Mouse (Mus musculus): ENCODE data around the gene Ly86.

Gene Ly86

GRCm38 (mm10) chr13:37353868-37354267 is 8.9 kb downstream of the Ly86 start:
- no peak for DNase-seq (ENCODE audit: low spot score)

DNA sequence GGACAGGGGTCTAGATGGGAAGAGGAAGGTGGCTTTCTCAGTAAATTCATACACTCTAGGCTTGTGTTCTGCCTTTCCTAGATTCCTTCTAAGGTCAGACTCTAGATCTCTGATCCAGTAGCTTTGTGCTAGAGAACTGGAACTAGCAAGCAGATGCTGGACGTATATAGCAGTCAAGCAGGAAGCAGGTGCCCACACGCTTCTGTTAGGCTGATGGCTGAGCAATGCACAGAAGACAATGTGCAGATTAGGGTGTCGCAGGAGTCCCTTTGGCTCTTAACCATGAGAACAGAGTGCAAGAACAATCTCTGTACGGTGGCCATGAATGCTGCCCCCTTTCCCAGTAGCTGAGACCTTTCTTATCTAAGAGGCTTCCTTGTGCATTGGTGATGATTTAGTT is 9.4 kb downstream of the Ly86 start:
- DNase-seq (ENCODE audit: low spot score), result no peak

- DNase-seq (ENCODE audit: low spot score), result no peak
These were observed 10.8 kb downstream of the Ly86 start for GRCm38 (mm10) chr13:37355642-37356331.

- DNase-seq (ENCODE audit: low spot score), result no peak
These were observed 11.5 kb downstream of the Ly86 start for GRCm38 (mm10) chr13:37356549-37356948.

DNA sequence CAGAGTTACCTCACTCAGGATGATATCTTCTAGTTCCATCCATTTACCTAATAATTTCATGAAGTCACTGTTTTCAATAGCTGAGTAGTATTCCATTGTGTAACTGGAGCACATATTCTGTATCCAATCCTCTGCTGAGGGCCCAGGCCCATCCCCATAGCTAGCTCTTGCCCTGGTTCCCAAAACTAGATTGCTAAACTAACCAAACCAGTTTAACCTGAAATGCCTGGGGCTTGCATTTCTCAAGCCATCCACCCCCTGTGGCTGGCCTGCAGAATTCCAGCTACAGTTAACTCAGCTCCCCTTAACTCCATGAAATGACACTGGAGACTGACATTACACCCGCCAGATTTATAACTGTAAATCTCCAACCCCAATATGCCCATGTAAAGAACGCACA is 13.1 kb downstream of the Ly86 start:
- DNase-seq (ENCODE audit: low spot score), result no peak

DNA sequence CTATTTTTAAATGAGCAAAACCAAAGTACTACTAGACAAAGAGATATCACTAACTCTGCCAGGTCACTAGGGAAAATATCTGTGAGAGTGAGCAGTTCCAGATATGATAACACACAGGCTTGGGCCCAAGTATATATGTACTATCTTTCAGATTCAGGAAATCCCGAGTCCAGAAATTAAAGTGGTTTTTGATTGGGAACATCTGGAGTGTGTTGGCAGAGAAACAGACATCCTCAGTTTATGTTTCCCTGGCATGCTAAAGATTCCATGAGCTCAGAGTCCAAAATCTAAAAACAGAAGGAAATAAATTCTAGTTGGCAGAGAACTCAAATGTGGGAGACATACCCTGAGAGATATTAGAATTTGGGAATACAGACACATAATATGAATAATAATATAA is 16.2 kb downstream of the Ly86 start:
- DNase-seq (ENCODE audit: low spot score), result no peak

GRCm38 (mm10) chr13:37364351-37364750 is 19.3 kb downstream of the Ly86 start:
- no peak for DNase-seq (ENCODE audit: low spot score)

GRCm38 (mm10) chr13:37376411-37376810 is 31.4 kb downstream of the Ly86 start:
- DNase-seq (ENCODE audit: low spot score), result no peak

GRCm38 (mm10) chr13:37388222-37389202 is 43.5 kb downstream of the Ly86 start:
- DNase-seq (ENCODE audit: low spot score), result no peak

GRCm38 (mm10) chr13:37389296-37389695 is 44.3 kb downstream of the Ly86 start:
- no peak for DNase-seq (ENCODE audit: low spot score)

- no peak for DNase-seq (ENCODE audit: low spot score)
These were observed 53.8 kb downstream of the Ly86 start for GRCm38 (mm10) chr13:37398791-37399190.

GRCm38 (mm10) chr13:37399340-37399739 is 54.3 kb downstream of the Ly86 start:
- DNase-seq (ENCODE audit: low spot score), result no peak

DNA sequence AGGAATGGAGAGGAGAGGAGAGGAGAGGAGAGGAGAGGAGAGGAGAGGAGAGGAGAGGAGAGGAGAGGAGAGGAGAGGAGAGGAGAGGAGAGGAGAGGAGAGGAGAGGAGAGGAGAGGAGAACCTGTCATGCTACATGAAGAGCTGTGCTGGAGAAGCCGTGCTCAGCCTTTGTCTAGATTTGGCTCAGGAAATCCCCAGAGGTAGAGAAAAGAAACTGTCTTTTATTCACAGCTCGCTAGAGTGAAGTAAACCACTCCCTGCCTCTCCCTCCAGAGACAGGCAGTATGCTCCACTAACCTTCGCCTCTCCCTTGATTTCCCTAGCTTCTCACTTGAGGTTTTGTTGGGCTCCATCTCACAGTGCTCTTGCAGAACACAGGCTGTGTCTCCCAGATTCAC is 57.4 kb downstream of the Ly86 start:
- no peak for DNase-seq (ENCODE audit: low spot score)

- DNase-seq (ENCODE audit: low spot score), result no peak
These were observed 58.7 kb downstream of the Ly86 start for GRCm38 (mm10) chr13:37403708-37404107.

DNA sequence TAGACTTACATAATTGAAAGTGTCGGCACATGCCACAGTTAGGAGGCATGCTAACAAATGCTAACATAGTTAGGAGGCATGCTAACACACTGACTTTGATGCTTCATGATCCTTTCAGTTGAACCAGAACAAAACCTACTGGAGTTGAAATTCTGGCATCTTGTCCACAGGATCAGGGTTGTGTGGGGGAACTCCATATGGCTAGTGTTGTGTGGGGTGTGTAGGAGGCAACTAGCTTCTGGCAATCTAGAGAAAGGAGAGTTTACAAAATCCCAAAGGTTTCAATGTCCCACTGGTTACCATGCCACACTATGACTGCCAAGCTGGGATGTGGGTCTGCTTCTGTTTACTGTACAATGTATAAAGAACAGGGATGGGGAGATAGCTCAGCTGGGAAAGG is 70.7 kb downstream of the Ly86 start:
- no peak for DNase-seq (ENCODE audit: low spot score)

DNA sequence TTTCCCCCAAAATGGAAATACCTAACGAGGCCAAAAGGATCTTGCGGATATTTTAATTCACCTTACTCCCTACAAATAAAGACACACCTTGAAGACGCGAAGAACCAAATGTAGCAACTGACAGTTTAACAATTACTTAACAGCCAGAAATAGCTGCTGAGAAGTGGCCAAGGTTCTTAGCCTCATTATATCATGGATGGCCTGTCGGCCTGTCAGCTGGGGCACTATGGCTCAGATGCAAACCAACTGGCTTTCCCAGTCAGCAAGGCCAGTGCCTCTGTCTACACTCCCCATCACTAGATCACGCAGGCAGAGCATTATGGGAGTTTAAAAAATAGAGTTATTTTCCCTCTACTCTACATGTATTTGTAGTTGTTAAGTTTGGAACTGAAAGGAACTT is 78.4 kb downstream of the Ly86 start:
- no peak for DNase-seq (ENCODE audit: low spot score)

DNA sequence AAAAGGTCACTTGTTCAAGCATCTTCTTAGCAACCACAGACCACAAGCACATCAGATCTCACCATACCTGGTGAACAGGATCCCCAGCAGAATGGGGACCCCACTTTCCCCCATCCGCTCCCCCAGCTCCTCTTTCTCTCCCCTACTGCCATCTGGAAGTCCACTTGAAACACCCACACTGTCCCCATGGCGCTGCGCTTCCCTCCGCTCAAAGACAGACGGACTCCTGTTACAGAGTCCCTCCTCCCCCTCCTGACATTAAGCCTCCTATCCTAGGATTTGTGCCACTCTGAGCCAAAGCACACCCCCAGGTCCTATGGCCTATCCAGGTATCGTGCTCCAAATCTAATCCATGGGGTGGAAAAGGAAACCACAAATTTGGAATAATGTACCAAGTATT is 79.9 kb downstream of the Ly86 start:
- no peak for DNase-seq (ENCODE audit: low spot score)

DNA sequence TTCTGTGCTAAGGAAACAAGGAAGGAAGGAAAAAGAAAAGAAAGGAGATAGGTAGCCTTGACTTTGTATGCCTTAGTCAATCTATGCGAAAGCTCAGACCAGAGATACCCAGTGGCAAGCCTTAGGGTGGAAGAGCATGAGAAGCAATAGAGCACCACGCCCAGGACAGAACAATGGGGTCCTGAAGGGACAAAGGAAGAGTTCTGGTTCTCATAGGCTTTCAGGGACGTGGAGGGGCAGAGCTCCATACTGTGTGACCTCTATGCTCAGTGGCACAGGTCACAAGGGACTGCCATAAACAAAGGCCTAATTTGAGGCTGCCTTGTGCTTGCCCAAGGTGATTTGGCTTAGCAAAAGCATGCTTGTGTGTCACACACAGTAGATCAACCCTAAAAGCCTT is 80.4 kb downstream of the Ly86 start:
- DNase-seq (ENCODE audit: low spot score), result no peak

DNA sequence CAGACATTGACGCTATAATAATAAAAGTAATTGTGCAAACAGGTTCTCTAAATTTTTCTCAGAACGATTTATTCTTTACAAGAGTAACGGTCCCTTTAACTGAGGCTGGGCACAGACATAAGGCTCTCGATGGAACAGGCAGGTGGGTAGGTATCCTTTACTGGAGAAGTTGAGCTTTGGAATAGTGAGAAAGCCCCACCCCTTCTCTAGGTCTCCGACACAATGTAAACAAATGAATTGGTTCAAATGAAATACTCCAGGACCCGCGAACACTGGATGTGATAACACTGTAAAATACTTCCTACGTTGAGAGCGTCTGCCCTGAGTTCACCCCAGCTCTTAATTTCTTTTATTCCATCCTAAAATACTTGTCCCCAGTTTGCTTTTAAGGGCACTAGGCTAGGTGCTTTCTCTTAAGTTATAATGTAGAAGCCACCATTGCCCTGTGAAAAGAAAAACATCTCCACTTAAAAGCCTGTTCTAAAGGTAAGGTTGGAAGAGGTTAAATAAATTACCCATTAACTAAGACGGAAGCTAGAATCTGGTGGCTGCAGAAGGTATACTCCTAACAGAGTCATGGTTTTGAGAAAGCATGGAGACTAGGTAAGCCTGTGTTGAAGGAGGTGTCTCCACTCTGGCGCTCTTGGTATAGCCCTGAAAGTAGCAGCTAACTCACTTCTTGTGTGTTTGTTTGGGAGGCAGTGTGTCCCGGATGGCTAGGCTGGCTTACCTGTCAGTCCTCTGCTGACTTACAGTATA is 81.7 kb downstream of the Ly86 start:
- DNase-seq (ENCODE audit: low spot score), result no peak

DNA sequence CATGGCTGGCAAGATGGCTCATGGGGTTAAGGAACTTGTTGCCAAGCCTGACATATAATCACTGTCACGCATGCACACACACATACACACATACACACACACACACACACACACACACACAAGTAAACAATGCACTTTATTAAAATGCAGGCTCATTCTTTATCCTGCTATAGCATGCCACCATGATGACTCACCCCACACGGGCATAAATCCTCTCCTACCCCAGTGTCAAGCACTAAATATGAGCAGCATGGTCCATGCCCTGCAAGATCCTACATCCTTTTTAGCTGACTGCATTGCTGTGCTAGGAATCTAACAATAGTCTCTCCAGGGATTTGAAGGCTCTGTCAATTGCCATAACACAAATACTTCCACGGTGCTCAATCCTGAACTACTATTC is 83.5 kb downstream of the Ly86 start:
- DNase-seq (ENCODE audit: low spot score), result no peak

DNA sequence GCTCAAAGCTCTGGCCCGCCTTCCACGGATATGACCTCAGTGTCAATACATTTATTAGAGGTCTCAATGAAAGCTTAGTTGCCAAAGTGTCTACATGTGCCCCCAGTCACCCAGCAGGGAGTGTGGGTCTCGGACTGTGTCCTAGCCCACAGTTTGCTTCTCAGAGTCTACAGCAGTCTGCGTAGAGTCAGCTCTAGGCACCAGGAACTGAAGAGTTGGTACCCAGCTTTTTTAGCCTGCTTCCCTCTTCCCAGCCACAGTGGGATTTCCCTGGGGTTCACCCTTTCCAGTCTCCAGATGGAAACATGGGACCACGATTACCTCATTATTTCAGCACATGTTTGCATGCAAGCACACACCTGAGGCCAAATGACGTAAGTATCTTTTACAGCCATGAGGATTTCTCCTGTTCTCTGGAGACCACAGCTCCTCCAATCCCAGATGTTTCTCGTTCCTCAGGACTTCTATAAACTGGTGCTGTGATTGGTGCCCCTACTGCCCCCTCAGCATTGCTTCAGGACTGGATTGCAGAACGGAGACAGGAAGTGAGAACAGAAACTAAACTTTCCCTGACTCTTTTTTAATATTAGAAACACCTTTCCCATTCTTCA is 84.8 kb downstream of the Ly86 start:
- no peak for DNase-seq (ENCODE audit: low spot score)

GRCm38 (mm10) chr13:37431707-37432106 is 86.7 kb downstream of the Ly86 start:
- DNase-seq (ENCODE audit: low spot score), result no peak

Data from c-Kit-positive CD71-positive TER-119-positive erythroid progenitor cells, embryonic 14.5 days (primary cell).